Mouse (Mus musculus) midbrain, embryonic 14.5 days (tissue): ENCODE results near the gene Ubb. TPM values are rescaled to one million over a fixed set of nuclear protein-coding genes. Genes with fewer than 3 reads are reported as not detected.

Experiments used
- ATAC-seq: fragments of 200-750 bp; cut with Nextera tagmentation; 2 replicates; pipeline ENCODE4 v1.8.0; 2017; ENCODE audit warnings: moderate number of reproducible peaks, moderate library complexity; ENCODE audit not compliant: low FRiP score, low TSS enrichment
- DNase-seq: peaks from one replicate; pipeline ENCODE4 v3.0.0-alpha.2; 2015
- H3K27ac ChIP-seq: fragments of 300-500 bp; sonication (generic); replicated peaks from 2 replicates; pipeline ENCODE4 v1.5.1; 2014; ENCODE audit warnings: mild to moderate bottlenecking, low read depth, low read length, moderate library complexity
- H3K27me3 ChIP-seq: fragments of 300-500 bp; sonication (generic); 2 replicates; pipeline ENCODE4 v1.6.1; 2014; ENCODE audit warnings: low read length, control low read depth, mixed read lengths; ENCODE audit not compliant: control insufficient read depth, insufficient read depth
- H3K36me3 ChIP-seq: fragments of 300-500 bp; sonication (generic); 2 replicates; pipeline ENCODE4 v1.6.1; 2014; ENCODE audit warnings: low read length, control low read depth; ENCODE audit not compliant: control insufficient read depth, insufficient read depth
- H3K4me1 ChIP-seq: fragments of 300-500 bp; sonication (generic); 2 replicates; pipeline ENCODE4 v1.6.1; 2014; ENCODE audit warnings: mild to moderate bottlenecking, antibody characterized with exemption, low read length, control low read depth; ENCODE audit not compliant: control insufficient read depth, insufficient read depth
- H3K4me2 ChIP-seq: fragments of 300-500 bp; sonication (generic); 2 replicates; pipeline ENCODE4 v1.6.1; 2014; ENCODE audit warnings: mild to moderate bottlenecking, low read length, moderate library complexity
- H3K4me3 ChIP-seq: fragments of 300-500 bp; sonication (generic); replicated peaks from 2 replicates; pipeline ENCODE4 v1.5.1; 2014; ENCODE audit warnings: low read depth, low read length
- H3K9ac ChIP-seq: fragments of 300-500 bp; sonication (generic); replicated peaks from 2 replicates; pipeline ENCODE4 v1.6.1; 2014; ENCODE audit warnings: mild to moderate bottlenecking, low read length, moderate library complexity
- H3K9me3 ChIP-seq: fragments of 300-500 bp; sonication (generic); 2 replicates; pipeline ENCODE4 v1.6.1; 2016; ENCODE audit warnings: low read length, control low read depth, mixed read lengths; ENCODE audit not compliant: control insufficient read depth
- WGBS: fragments of 180-500 bp; shearing (Covaris S2); extraction: QIAGEN DNeasy Blood & Tissue Kit; methylation state at CpG from one replicate; pipeline ENCODE4 v1.1.7; 2014; 5-methylcytosine and 5-hydroxymethylcytosine counted together
- polyA plus RNA-seq: library from polyadenylated mRNA; unstranded; fragments of >200 nt; fragmentation: Nextera tagmentation; extraction: Ambion mirVana; gene quantifications from 2 replicates; pipeline ENCODE4 v1.2.1, GENCODE M21; 2014

Ubb gene
- polyA plus RNA-seq, 1 experiment from 2014 or later = 4,878 TPM

DNA sequence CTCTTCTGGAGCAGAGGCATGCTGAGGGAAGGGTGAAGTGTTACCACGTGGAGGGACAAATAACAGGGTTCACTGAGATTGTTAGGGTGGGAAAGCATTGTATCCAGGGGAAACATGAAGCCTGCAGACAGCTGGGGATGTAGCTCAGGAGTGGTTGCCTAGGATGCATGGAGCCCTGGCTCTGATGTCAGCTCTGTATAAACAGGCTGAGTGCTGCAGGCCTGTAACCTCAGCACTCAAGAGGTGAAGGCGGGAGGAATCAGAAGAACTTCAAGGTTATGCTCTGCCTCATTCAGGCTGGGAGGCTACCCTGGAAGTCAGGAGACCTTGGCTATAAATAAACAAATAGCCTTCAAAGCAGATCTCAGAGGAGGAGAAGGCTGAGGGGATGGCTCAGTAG is 32.0 kb upstream of the Ubb start:
- 0 out of 2 replicates have a peak, but pooled peaks cover 8% of the 10 kb centered on the region for H3K36me3 ChIP-seq
- peak; percentile 21 for DNase-seq
- no peak overlapping the region for H3K4me2 ChIP-seq
- no peak overlapping the region for H3K4me3 ChIP-seq
- H3K9ac ChIP-seq = no peak overlapping the region
- no peaks in the 10 kb centered on the region for H3K4me1 ChIP-seq
- WGBS = 31% methylated on average over 2 of the region's 2 CpGs
- no peak for ATAC-seq
- H3K27me3 ChIP-seq = no peaks in the 10 kb centered on the region
- H3K27ac ChIP-seq = no peak overlapping the region
- H3K9me3 ChIP-seq = no peaks in the 10 kb centered on the region

DNA sequence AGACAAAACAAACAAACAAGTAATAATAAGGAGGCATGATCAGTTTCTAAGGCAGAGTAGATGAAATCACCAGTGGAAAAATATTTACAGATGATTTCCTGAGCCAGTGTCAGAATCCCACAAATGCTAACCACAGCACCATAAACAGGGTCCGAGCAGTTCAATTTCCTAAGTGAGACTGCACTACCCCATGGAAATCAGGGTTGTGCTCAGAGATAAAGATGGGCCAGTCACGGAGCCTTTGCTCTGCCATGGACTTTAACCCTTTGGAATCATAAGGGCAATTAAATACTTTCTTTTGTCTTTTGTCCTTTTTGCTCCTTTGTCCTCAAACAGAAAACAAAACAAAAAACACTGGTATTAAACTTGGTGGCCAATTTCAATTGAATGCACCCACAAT is 28.7 kb upstream of the Ubb start:
- Histone ChIP-seq H3K27ac (no peak overlapping the region), H3K9ac (no peak overlapping the region), H3K4me2 (no peak overlapping the region), H3K27me3 (no peaks in the 10 kb centered on the region), H3K4me1 (no peaks in the 10 kb centered on the region), H3K36me3 (peaks cover 29% of the 10 kb centered on the region), H3K4me3 (no peak overlapping the region), H3K9me3 (no peaks in the 10 kb centered on the region)
- no peak for DNase-seq
- ATAC-seq = no peak
- 73% methylated on average over 2 of the region's 2 CpGs for WGBS

- WGBS = 84% methylated on average over 8 of the region's 8 CpGs
- Histone ChIP-seq H3K27ac (no peak overlapping the region), H3K4me3 (peak overlapping the region; percentile 81), H3K9ac (peak overlapping the region; percentile 47; the same call in 1 of the 2 replicates), H3K27me3 (no peaks in the 10 kb centered on the region), H3K4me1 (peaks cover 15% of the 10 kb centered on the region), H3K36me3 (peaks cover 18% of the 10 kb centered on the region), H3K9me3 (no peaks in the 10 kb centered on the region), H3K4me2 (peak overlapping the region; percentile 85)
- DNase-seq = no peak
- no peak for ATAC-seq
These were observed 13.9 kb upstream of the Ubb start for GRCm38 (mm10) chr11:62537089-62537488.

DNA sequence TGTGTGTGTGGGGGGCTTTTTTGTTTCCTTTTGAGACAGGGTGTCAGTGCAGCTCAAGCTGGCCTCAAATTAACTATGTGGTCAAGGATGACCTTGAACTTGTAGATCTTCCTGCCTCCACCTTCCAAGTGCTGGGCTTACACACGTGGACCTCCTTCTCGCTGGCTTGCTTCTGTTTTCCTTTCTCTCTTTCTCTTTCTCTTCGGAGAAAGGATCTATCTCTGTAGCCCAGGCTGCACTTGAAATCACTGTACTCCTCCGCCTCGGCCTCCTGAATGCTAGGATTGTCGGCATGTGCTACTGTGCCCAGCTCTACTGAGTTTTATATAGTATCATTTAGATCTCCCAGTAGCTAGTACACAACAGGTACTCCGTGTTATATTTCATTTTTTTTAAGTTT is 13.4 kb upstream of the Ubb start:
- Histone ChIP-seq H3K27ac (no peak overlapping the region), H3K4me1 (peaks cover 15% of the 10 kb centered on the region), H3K36me3 (peaks cover 14% of the 10 kb centered on the region), H3K9me3 (no peaks in the 10 kb centered on the region), H3K4me3 (peak overlapping the region; percentile 81), H3K4me2 (peak overlapping the region; percentile 85), H3K27me3 (no peaks in the 10 kb centered on the region), H3K9ac (peak overlapping the region; percentile 47; the same call in 1 of the 2 replicates)
- no peak for ATAC-seq
- 17% methylated on average over 7 of the region's 7 CpGs for WGBS
- peak; percentile 56 for DNase-seq

DNA sequence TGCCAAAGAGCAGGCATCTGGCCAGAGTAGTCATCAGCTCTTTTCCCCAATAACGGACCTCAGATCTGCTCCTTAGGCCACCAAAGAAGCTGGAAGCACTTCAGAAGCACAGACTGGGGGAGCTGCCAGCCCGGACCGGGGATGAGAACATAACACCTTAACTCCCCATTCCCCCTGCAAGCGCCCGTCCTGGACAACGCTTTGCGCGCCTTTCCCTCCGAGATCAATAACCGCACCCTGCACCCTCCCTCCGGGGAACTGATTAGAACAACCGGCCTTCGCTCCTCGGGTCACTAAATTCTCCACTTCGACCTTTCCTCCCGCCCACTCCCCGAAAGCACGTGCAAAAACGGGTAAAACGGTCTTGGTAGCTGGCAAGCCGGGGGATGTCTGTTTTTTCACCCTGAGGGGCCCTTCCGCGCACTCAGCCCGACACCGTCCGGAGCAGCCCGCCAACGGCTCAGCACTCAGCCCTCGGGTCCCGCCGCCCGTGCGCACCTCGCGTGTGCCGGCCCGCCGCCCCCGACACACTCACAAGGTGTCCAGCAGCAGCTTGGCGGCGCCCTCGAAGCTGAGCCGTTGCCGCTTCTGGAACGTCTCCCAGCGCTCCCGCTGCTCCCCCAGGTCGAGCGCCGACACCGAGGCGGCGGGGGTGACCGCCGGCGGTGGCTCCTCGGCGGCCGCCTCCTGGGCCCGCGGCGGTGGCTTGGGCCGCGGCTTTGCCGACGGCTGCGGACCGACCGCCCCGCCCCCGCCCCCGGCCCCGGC is 12.5 kb upstream of the Ubb start:
- Histone ChIP-seq H3K4me1 (peaks cover 15% of the 10 kb centered on the region), H3K27me3 (no peaks in the 10 kb centered on the region), H3K9ac (peak overlapping the region; percentile 93), H3K4me2 (peak overlapping the region; percentile 85), H3K27ac (peak overlapping the region; percentile 86), H3K4me3 (peak overlapping the region; percentile 81), H3K36me3 (peaks cover 7% of the 10 kb centered on the region), H3K9me3 (no peaks in the 10 kb centered on the region)
- ATAC-seq = peak; percentile 79
- peak; percentile 77 for DNase-seq
- WGBS = under 1% methylated on average over 70 of the region's 73 CpGs

- DNase-seq (peak; percentile 90), ATAC-seq (peak; percentile 68; the same call in 1 of the 2 replicates)
- Histone ChIP-seq H3K9me3 (no peaks in the 10 kb centered on the region), H3K4me3 (peak within 1 kb of the TSS; percentile 81), H3K36me3 (peaks cover 1% of the 10 kb centered on the region; the same call in 1 of the 2 replicates), H3K4me2 (peak within 1 kb of the TSS; percentile 85), H3K4me1 (peaks cover 15% of the 10 kb centered on the region), H3K9ac (peak within 1 kb of the TSS; percentile 93), H3K27me3 (no peaks in the 10 kb centered on the region), H3K27ac (peak within 1 kb of the TSS; percentile 86)
- WGBS = 7% methylated on average over 50 of the region's 57 CpGs
These were observed 11.7 kb upstream of the Ubb start, which contains the start of gene Cenpv for GRCm38 (mm10) chr11:62539089-62539890. Cenpv (minus strand) TSS chr11:62539261.

DNA sequence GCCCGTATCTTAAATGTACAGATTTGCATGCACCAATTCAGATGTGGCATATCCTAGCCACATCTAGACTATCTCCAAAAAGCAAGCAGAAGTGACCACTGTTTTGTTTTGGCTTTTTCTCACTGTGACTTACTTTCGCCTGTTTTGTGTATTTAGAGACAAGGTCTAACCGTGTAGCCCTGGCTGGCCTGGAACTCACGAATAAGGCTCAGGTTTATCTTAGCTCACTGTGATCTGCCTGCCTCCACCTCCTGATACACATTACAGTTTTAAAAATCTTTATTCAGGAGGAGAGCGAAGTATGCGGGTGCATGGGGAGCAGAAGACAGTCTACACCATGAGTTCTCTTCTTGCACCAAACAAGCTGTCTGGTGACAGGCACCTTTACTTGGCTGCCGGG is 10.8 kb upstream of the Ubb start:
- Histone ChIP-seq H3K27ac (no peak overlapping the region), H3K4me3 (no peak overlapping the region), H3K27me3 (no peaks in the 10 kb centered on the region), H3K9ac (no peak overlapping the region), H3K4me1 (peaks cover 15% of the 10 kb centered on the region), H3K9me3 (no peaks in the 10 kb centered on the region), H3K4me2 (no peak overlapping the region), H3K36me3 (no peaks in the 10 kb centered on the region)
- ATAC-seq = no peak
- WGBS = 83% methylated on average over 7 of the region's 7 CpGs
- no peak for DNase-seq

GRCm38 (mm10) chr11:62540969-62541368 is 10.0 kb upstream of the Ubb start:
- Histone ChIP-seq H3K9ac (no peak overlapping the region), H3K4me3 (no peak overlapping the region), H3K27me3 (no peaks in the 10 kb centered on the region), H3K36me3 (no peaks in the 10 kb centered on the region), H3K4me1 (peaks cover 15% of the 10 kb centered on the region), H3K4me2 (no peak overlapping the region), H3K27ac (no peak overlapping the region), H3K9me3 (no peaks in the 10 kb centered on the region)
- DNase-seq = no peak
- WGBS = 56% methylated on average over 2 of the region's 2 CpGs
- ATAC-seq = no peak
